In genomic region chr5:31644847-31645246, GRCm38 (mm10) we compare ENCODE assay signal across 1 mouse cellular context.
A peak's percentile ranks its signal among the peaks of the same experiment; 100 is the strongest.
TF ChIP-seq lines count a peak whose summit lies in the region.

No protein-coding gene starts in this region.

TF ChIP-seq in CH12.LX, 34 proteins besides CTCF, POLR2A, EP300 and RAD21:
- TF ChIP-seq JUN (IDR thresholded peaks at IDR 0.05; ENCODE audit: insufficient read depth, low read depth, low read length) (0 out of 2 replicates have a peak, but pooled peaks have one; percentile 10), TBP (conservative IDR thresholded peaks at IDR 0.05; ENCODE audit: low read depth, low read length) (no peak), BHLHE40 (IDR thresholded peaks at IDR 0.05; ENCODE audit: low read depth, low read length) (no peak; the same call in none of the 2 replicates), MYC (IDR thresholded peaks at IDR 0.05; ENCODE audit: low read depth, low read length) (0 out of 2 replicates have a peak, but pooled peaks have one; percentile 10), SMC3 (IDR thresholded peaks at IDR 0.05; ENCODE audit: low read depth, low read length) (no peak), CHD1 (IDR thresholded peaks at IDR 0.05; ENCODE audit: low read depth, low read length) (0 out of 2 replicates have a peak, but pooled peaks have one; percentile 17), RCOR1 (conservative IDR thresholded peaks at IDR 0.05; ENCODE audit: low read depth, low read length) (no peak), SIN3A (IDR thresholded peaks at IDR 0.05; ENCODE audit: low read length) (no peak), CHD2 (IDR thresholded peaks at IDR 0.05; ENCODE audit: low read length) (no peak; the same call in 1 of the 2 replicates), NELFE (IDR thresholded peaks at IDR 0.05; ENCODE audit: low read depth, low read length) (no peak), JUND (conservative IDR thresholded peaks at IDR 0.05; ENCODE audit: low read depth, low read length) (no peak), MAZ (IDR thresholded peaks at IDR 0.05; ENCODE audit: low read depth, low read length) (no peak), ELF1 (IDR thresholded peaks at IDR 0.05; ENCODE audit: low read depth, low read length) (no peak), MAFK (IDR thresholded peaks at IDR 0.05; ENCODE audit: insufficient replicate concordance, low read length) (no peak), MEF2A (IDR thresholded peaks at IDR 0.05; ENCODE audit: borderline replicate concordance, low read depth, low read length) (peak; percentile 95), HCFC1 (IDR thresholded peaks at IDR 0.05; ENCODE audit: low read depth, low read length) (no peak), MXI1 (IDR thresholded peaks at IDR 0.05; ENCODE audit: low read depth, low read length) (no peak), UBTF (IDR thresholded peaks at IDR 0.05; ENCODE audit: low read depth, low read length) (no peak), ZNF384 (IDR thresholded peaks at IDR 0.05; ENCODE audit: low read depth, low read length) (no peak), ETS1 (conservative IDR thresholded peaks at IDR 0.05; ENCODE audit: low read depth, low read length) (peak; percentile 70), MAX (IDR thresholded peaks at IDR 0.05; ENCODE audit: low read length) (no peak), ZKSCAN1 (IDR thresholded peaks at IDR 0.05; ENCODE audit: borderline replicate concordance, low read depth, low read length) (no peak), TCF12 (IDR thresholded peaks at IDR 0.05; ENCODE audit: low read depth, low read length) (peak; percentile 51; the same call in 1 of the 2 replicates), ZC3H11A (IDR thresholded peaks at IDR 0.05; ENCODE audit: low read depth, low read length) (no peak), PAX5 (IDR thresholded peaks at IDR 0.05; ENCODE audit: low read length) (no peak), USF2 (conservative IDR thresholded peaks at IDR 0.05; ENCODE audit: low read depth, low read length) (no peak), USF1 (IDR thresholded peaks at IDR 0.05; ENCODE audit: low read depth, low read length) (no peak), ZMIZ1 (IDR thresholded peaks at IDR 0.05; ENCODE audit: low read depth, low read length) (no peak), KAT2A (IDR thresholded peaks at IDR 0.05; ENCODE audit: insufficient replicate concordance, low read length) (no peak), IRF4 (IDR thresholded peaks at IDR 0.05; ENCODE audit: low read depth, low read length) (no peak), POLR2AphosphoS2 (IDR thresholded peaks at IDR 0.05; ENCODE audit: low read depth, low read length) (no peak), GABPA (IDR thresholded peaks at IDR 0.05; ENCODE audit: insufficient replicate concordance, low read depth, low read length) (no peak), NRF1 (IDR thresholded peaks at IDR 0.05; ENCODE audit: low read depth, low read length) (no peak), E2F4 (IDR thresholded peaks at IDR 0.05; ENCODE audit: insufficient replicate concordance, low read depth, low read length) (no peak)
